Mouse (Mus musculus) kidney, postnatal 14 days (tissue): ENCODE data around the gene Zc3h12a.

Experiments
- DNase-seq: peaks from one replicate; pipeline ENCODE4 v3.0.0; 2022; ENCODE audit warnings: mixed read lengths

The Zc3h12a gene

DNA sequence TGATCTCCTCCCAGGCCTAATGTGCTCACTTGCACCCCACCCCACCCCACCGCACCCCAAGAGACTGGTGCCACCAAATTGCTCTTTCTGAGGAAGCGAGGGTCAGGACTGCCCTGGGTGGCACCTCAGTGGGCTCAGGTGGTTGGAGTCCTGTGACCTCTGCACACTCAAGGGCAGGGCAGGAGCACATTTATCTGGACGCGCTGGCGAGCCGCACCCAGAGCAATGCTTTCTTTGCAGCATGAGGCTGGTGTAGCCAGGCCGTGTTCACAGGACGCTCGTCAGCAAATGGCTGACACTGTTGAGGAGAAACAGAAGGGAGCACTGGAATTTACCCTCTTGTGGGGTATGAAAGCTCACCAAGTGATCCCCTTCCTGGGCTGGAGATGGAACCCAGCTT lies 22.3 kb downstream of the Zc3h12a start:
- DNase-seq: no peak

DNA sequence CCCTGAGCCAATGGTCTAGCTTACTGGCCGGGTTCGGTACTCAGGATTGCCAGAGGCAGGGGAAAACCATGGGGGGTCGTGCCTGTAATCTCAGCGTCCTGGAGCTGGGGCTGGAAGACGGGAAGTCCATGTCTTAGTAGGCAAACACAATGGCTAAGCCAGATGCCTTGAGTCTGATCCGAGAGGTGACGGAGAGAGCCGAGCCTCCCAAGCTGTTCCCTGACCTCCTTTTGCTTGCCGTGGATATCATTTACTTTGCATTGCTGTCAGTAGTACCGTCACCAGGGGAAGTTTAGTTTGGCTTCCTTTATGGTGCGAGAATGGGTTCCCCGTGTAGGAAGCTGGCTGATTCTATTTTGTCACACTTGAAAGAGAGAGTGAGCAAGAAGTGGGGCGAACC lies 26.3 kb downstream of the Zc3h12a start:
- no peak for DNase-seq

DNA sequence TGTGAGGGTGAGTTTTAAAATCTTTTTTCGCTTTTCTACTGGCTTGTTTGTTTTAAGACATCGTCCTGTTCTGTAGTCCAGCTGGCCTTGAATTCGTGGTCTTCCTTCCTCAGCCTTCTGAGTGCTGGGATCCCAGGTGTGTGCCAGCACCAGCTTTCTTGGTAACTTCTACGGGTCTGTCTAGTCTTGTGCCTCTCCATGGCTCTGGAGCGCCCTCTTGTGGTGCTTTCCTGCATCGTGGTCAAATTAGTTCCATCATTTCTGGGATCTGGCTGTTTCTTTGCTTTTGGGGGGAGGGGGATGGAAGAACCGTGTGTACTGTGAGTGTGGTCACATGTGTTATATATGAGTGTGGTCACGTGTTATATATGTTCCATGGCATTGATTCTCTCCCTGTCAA lies 28.2 kb downstream of the Zc3h12a start:
- DNase-seq: peak; percentile 77

DNA sequence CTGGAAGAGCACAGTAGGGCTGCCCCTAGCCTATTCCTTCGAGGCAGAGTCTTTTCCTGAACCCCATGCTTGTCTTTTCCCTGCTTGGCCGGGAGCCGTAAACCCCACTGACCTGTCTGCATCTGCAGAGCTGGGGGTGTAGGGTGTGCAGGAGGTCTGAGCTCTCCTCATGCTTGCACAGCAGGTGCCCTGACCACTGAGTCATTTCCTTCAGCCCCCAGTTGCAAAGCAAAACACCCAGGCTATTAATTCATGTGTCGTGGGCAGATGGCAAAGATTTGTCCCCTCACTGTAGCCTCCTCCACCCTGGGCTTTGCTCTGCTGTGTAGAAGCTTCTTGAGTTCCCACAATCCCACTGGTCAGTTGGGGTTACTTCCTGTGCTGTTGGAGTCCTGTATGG lies 30.2 kb downstream of the Zc3h12a start:
- no peak for DNase-seq

DNA sequence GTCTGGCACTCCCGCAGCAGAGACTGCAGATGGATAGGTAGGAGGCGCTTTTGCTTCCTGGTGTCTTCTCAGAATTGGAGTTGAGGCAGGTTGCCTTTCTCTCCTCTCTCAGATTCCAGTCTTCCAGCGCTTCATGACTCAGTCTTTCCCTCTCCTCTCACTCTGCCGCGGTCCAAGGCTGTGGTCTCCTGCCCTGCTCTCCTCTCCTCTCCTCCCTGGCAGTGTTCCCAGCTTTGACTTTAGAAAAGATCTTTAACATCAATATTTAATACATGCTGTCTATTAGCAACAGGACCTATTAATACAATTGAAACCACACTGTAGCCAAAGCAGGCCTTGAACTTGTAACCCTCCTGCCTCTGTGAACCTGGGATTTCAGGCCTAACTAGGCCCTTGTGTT lies 31.6 kb downstream of the Zc3h12a start:
- no peak for DNase-seq

DNA sequence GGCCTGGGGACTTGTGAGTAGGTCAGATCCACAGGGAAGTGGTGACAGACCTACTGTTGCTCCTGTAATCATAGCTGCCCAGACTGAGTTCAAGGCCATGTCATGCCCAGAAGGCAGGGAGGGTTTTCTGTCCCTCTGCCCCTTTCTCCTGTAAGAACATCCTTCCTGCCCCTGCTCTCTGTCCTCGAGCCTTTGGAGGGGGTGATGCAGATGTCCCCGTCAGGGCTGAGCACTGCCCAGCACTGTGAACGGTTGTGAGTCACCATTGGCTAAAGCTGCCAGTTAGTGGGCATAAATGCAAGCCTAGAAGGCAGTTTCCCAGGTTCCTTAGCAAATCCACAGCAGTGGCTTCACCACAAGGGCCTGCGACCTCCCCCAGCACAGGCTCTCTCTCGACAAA lies 34.6 kb downstream of the Zc3h12a start:
- no peak for DNase-seq

DNA sequence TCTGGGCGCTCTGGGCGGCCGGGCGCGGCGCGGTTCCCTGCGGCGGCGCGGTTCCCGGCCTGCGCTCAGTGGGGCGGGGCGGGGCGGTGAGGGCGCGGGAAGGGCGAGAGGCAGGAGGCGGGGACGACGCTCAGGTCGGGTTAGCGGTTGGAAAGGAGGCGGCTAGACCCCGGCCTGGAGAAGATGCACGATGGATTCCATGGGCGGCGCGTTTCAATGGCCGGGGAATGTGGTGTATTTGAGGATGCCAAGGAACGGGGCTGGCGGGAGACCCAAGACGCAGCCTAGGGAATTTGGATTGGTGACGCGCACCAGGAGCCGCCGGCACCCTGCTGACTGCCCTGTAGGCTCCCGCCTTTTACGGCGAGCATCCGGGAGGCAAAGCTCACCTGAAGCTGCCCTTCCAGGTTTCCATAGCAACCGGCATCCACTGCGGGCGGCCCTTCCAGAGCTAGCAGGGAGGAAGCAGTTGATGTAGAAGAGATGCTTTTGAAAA lies 42.2 kb downstream of the Zc3h12a start:
- no peak for DNase-seq

DNA sequence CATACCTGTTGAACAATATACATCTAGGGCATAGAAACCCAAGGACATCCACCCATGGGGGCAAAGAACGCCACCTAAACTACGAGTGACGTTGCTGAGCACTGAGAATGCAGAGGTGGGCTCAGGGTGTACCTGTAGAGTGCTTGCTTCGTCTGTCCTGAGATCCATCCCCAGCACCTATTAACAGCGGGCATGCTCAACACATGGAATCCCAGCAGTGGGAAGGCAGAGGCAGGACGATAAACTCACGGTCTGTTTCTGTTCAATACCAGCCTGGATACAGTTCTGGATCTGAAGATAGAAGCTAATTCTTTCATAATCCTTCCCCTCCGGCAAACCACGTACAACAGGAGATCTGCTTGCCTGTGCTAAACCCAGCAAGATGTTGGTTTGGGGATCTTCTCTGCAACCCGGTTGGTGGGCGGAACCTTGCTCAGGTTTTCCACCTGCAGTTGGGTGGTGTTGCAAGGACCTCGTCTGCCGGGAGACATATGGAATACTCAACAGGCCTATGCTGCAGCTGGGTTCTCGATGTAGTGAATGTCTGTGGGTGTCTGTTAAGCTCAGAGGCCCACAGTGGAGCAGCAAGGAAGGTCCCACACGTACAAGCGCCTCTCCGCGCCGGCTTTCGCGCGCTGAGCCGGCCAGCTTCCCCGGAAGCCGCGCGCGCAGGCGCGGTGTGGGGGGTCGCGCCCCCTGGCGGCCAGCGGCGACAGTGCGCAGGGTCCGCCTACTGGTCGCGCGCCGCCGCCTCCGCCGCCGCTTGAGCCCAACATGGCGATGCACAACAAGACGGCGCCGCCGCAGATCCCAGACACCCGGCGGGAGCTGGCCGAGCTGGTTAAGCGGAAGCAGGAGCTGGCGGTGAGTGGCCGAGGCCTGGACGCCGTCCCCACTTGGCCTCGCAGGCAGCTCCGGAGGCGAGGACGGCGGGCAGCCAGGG lies 43.0 kb downstream of the Zc3h12a start, which contains the start of gene Meaf6:
Meaf6 (plus strand) TSS at position 732 of the 943 bp plus-strand sequence.
- DNase-seq: peak; percentile 95

DNA sequence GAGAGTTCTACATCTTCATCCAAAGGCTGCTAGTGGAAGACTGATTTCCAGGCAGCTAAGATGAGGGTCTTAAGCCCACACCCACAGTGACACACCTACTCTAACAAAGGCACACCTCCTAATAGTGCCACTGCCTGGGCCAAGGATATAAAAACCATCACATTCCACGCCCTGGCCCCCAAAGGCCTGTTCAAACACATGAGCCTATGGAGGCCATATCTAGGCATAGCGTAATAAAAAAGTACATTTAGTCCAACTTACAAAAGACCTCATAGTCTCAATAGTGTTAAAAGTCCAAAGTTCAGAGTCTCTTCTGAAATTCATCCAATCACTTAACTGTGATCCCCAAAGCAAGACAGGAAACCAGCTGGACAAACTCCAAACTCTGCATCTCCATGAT lies 48.9 kb downstream of the Zc3h12a start:
- no peak for DNase-seq

DNA sequence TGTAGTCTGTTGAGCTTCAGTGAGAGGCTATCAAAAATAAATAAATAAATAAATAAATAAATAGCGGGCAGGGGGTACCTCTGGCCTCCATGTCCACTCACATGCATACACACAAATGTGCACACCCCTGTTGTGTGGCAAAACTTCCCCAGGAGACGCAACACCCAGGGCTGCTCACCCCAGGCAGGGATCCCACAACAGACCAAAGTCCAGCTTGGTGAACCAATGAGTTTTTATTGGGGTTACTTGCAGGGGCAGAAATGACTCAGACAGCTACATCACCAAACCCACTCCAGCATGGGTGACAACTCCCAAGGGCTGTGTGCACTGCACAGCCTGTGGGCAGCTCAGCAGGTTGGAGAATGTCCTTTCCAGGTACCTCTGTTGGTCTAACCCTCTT lies 49.9 kb downstream of the Zc3h12a start:
- DNase-seq: no peak
